In genomic region chr8:78598237-78598636, GRCm38 (mm10) we compare ENCODE assay signal across 9 mouse cellular contexts.
DNase-seq lines count a peak whose midpoint lies in the region; ATAC-seq and TF ChIP-seq lines count a peak whose summit lies in the region.
"Had no signal": no experiment of that assay in that cellular context is flagged by ENCODE, and none has a peak within 500 bp of the region (broad histone marks: within the 10 kb centered on the region; RNA-seq: fewer than 3 reads in every experiment).

No protein-coding gene starts in this region.

- no peak for TF ChIP-seq POLR2A in kidney, adult 2 months (IDR thresholded peaks at IDR 0.05; ENCODE audit: low read depth, low read length)

- WGBS in midbrain, embryonic 12.5 days = 47% methylated on average over 3 of the region's 3 CpGs
- WGBS in midbrain, embryonic 11.5 days = 52% methylated on average over 3 of the region's 3 CpGs
- WGBS in embryonic facial prominence, embryonic 15.5 days = 31% methylated on average over 3 of the region's 3 CpGs
- 12% methylated on average over 3 of the region's 3 CpGs for WGBS in kidney, adult 2 months
- 13% methylated on average over 3 of the region's 3 CpGs for WGBS in midbrain, embryonic 16.5 days

- ATAC-seq in midbrain, embryonic 12.5 days (ENCODE audit: low FRiP score, low read depth) = peak; percentile 65
- no peak for ATAC-seq in midbrain, embryonic 11.5 days (ENCODE audit: low FRiP score)
- ATAC-seq in embryonic facial prominence, embryonic 15.5 days (ENCODE audit: insufficient number of reproducible peaks, low FRiP score, low TSS enrichment, low read depth) = peak; percentile 47; the same call in 1 of the 2 replicates
- peak; percentile 87 for ATAC-seq in midbrain, embryonic 16.5 days
- no peak for ATAC-seq in erythroid progenitor cell, adult 5-6 weeks (replicated peaks; ENCODE audit: low FRiP score, poor library complexity, severe bottlenecking)

- TF ChIP-seq CTCF in kidney, adult 2 months (conservative IDR thresholded peaks at IDR 0.05; ENCODE audit: insufficient read depth, insufficient read length, low read depth, low read length) = no peak

- no peaks in the 10 kb centered on the region for H3K36me3 ChIP-seq in midbrain, embryonic 12.5 days
- no peaks in the 10 kb centered on the region for H3K36me3 ChIP-seq in midbrain, embryonic 11.5 days (ENCODE audit: control insufficient read depth, insufficient read depth, low read length)
- no peaks in the 10 kb centered on the region for H3K36me3 ChIP-seq in embryonic facial prominence, embryonic 15.5 days
- H3K36me3 ChIP-seq in kidney, adult 2 months (ENCODE audit: control insufficient read depth, insufficient read depth, low read length) = no peaks in the 10 kb centered on the region
- H3K36me3 ChIP-seq in midbrain, embryonic 16.5 days (ENCODE audit: control insufficient read depth, insufficient read depth, low read length) = no peaks in the 10 kb centered on the region

- H3K4me1 ChIP-seq in midbrain, embryonic 12.5 days = peaks cover 9% of the 10 kb centered on the region
- H3K4me1 ChIP-seq in midbrain, embryonic 11.5 days (ENCODE audit: control insufficient read depth, insufficient read depth, low read length) = no peaks in the 10 kb centered on the region
- H3K4me1 ChIP-seq in embryonic facial prominence, embryonic 15.5 days = peaks cover 4% of the 10 kb centered on the region; the same call in 1 of the 2 replicates
- H3K4me1 ChIP-seq in kidney, adult 2 months (ENCODE audit: control insufficient read depth, insufficient read depth, low read length) = no peaks in the 10 kb centered on the region
- peaks cover 7% of the 10 kb centered on the region for H3K4me1 ChIP-seq in midbrain, embryonic 16.5 days (ENCODE audit: control insufficient read depth, insufficient read depth, low read length)

- H3K9ac ChIP-seq in midbrain, embryonic 12.5 days (replicated peaks) = no peak overlapping the region
- no peak overlapping the region for H3K9ac ChIP-seq in midbrain, embryonic 11.5 days (ENCODE audit: low read length)
- no peak overlapping the region for H3K9ac ChIP-seq in embryonic facial prominence, embryonic 15.5 days
- H3K9ac ChIP-seq in midbrain, embryonic 16.5 days (ENCODE audit: low read depth, low read length) = no peak overlapping the region

- H3K27me3 ChIP-seq in midbrain, embryonic 12.5 days = no peaks in the 10 kb centered on the region
- H3K27me3 ChIP-seq in midbrain, embryonic 11.5 days (ENCODE audit: control insufficient read depth, insufficient read depth, low read length) = no peaks in the 10 kb centered on the region
- H3K27me3 ChIP-seq in embryonic facial prominence, embryonic 15.5 days = no peaks in the 10 kb centered on the region
- H3K27me3 ChIP-seq in kidney, adult 2 months (replicated peaks; ENCODE audit: control insufficient read depth, insufficient read depth, low read length) = no peaks in the 10 kb centered on the region
- H3K27me3 ChIP-seq in midbrain, embryonic 16.5 days (ENCODE audit: control insufficient read depth, insufficient read depth, low read depth, low read length) = no peaks in the 10 kb centered on the region

- no peak overlapping the region for H3K27ac ChIP-seq in midbrain, embryonic 12.5 days (replicated peaks)
- H3K27ac ChIP-seq in midbrain, embryonic 11.5 days (ENCODE audit: low read depth, low read length) = no peak overlapping the region
- no peak overlapping the region for H3K27ac ChIP-seq in embryonic facial prominence, embryonic 15.5 days (replicated peaks)
- H3K27ac ChIP-seq in kidney, adult 2 months (ENCODE audit: insufficient read depth, low read depth, low read length) = no peak overlapping the region
- no peak overlapping the region for H3K27ac ChIP-seq in midbrain, embryonic 16.5 days (ENCODE audit: low read length)

- H3K4me2 ChIP-seq in midbrain, embryonic 12.5 days (replicated peaks) = no peak overlapping the region
- no peak overlapping the region for H3K4me2 ChIP-seq in midbrain, embryonic 11.5 days
- no peak overlapping the region for H3K4me2 ChIP-seq in embryonic facial prominence, embryonic 15.5 days (replicated peaks)
- no peak overlapping the region for H3K4me2 ChIP-seq in midbrain, embryonic 16.5 days (ENCODE audit: low read length)

- no peak for DNase-seq in midbrain, embryonic 11.5 days (ENCODE audit: low spot score, missing footprints)
- peak; percentile 43 for DNase-seq in kidney, adult 2 months
- DNase-seq in layer of hippocampus, postnatal 14 days (ENCODE audit: low spot score in 2 of 2) = no peak
- no peak for DNase-seq in thymus, adult 18-20 months

- H3K9me3 ChIP-seq in midbrain, embryonic 12.5 days = no peaks in the 10 kb centered on the region
- H3K9me3 ChIP-seq in midbrain, embryonic 11.5 days (ENCODE audit: control insufficient read depth, low read length) = no peaks in the 10 kb centered on the region
- H3K9me3 ChIP-seq in embryonic facial prominence, embryonic 15.5 days (replicated peaks) = no peaks in the 10 kb centered on the region
- no peaks in the 10 kb centered on the region for H3K9me3 ChIP-seq in midbrain, embryonic 16.5 days (replicated peaks; ENCODE audit: control insufficient read depth, low read length, poor library complexity, severe bottlenecking)

- H3K4me3 ChIP-seq in midbrain, embryonic 12.5 days = no peak overlapping the region
- H3K4me3 ChIP-seq in midbrain, embryonic 11.5 days (ENCODE audit: low read depth, low read length) = no peak overlapping the region
- no peak overlapping the region for H3K4me3 ChIP-seq in embryonic facial prominence, embryonic 15.5 days (replicated peaks)
- H3K4me3 ChIP-seq in kidney, adult 2 months (ENCODE audit: insufficient read depth, low read depth, low read length) = no peak overlapping the region
- H3K4me3 ChIP-seq in midbrain, embryonic 16.5 days (ENCODE audit: low read depth, low read length) = no peak overlapping the region
- H3K4me3 ChIP-seq: erythroblast, embryonic 14.5 days had no signal

Comparison
In these comparisons a context has a peak if more than half of its experiments do, and no peak if none do; other contexts are left out.
1. ATAC-seq: peak in midbrain, embryonic 12.5 days (single experiment), embryonic facial prominence, embryonic 15.5 days (single experiment) and midbrain, embryonic 16.5 days (single experiment); none in midbrain, embryonic 11.5 days (single experiment) and erythroid progenitor cell, adult 5-6 weeks (single experiment).